Mouse (Mus musculus): ENCODE measurements around the gene Plvap. TPM values are rescaled to one million over a fixed set of nuclear protein-coding genes. Genes with fewer than 3 reads are reported as not detected.
"Not testable (repeated sequence)": the region's sequence is repeated elsewhere in the genome, so short reads cannot be mapped to it uniquely, and the experiment has no call there.

Plvap gene
- polyA plus RNA-seq, 1 experiment from 2014 or later = 56.9 TPM

DNA sequence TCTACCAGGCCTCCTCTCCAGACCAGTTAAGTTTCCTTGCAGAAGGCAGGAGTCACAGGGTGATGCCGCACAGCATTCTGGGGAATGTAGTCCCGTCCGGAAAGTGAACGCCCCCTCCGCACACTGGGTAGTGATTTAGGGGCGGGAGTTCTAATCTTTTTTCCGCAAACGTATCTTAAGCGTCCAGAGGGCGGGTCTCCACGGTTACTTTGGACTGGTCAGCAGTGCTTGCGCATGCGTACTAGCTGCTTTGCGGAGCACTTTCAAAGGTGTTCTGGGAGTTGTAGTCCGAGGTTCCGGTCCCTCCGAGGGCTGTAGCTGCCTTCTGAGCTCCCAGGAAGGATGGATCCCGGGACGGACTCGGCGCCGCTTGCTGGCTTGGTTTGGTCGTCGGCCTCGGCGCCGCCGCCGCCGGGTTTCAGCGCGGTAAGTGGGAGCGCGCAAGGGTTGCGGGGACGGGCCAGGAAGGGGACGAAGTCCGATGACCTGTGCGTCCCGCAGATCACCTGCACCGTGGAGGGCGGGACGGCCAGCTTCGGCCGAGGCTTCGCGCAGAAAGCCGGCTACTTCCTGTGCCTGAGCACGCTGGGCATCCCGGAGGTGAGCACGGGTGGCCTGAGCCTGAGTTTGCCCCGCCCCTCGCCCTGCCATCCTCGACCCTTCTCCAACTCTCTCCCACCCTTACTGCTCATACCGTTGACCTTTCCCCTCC is 31.2 kb upstream of the Plvap start, which contains the start of gene Mvb12a:
TSS of gene Mvb12a (plus strand) at position 291 of the 712 bp plus-strand sequence.
- WGBS = under 1% methylated on average over 55 of the region's 55 CpGs
- Histone ChIP-seq H3K4me2 (peak within 1 kb of the TSS; percentile 89), H3K4me1 (peaks cover 14% of the 10 kb centered on the region), H3K9ac (peak within 1 kb of the TSS; percentile 82), H3K4me3 (peak within 1 kb of the TSS; percentile 87), H3K27me3 (no peaks in the 10 kb centered on the region), H3K27ac (peak within 1 kb of the TSS; percentile 72), H3K36me3 (peaks cover 26% of the 10 kb centered on the region), H3K9me3 (no peaks in the 10 kb centered on the region)
- peak; percentile 95 for ATAC-seq (ENCODE audit: insufficient number of reproducible peaks, low FRiP score, low TSS enrichment, low read depth)

DNA sequence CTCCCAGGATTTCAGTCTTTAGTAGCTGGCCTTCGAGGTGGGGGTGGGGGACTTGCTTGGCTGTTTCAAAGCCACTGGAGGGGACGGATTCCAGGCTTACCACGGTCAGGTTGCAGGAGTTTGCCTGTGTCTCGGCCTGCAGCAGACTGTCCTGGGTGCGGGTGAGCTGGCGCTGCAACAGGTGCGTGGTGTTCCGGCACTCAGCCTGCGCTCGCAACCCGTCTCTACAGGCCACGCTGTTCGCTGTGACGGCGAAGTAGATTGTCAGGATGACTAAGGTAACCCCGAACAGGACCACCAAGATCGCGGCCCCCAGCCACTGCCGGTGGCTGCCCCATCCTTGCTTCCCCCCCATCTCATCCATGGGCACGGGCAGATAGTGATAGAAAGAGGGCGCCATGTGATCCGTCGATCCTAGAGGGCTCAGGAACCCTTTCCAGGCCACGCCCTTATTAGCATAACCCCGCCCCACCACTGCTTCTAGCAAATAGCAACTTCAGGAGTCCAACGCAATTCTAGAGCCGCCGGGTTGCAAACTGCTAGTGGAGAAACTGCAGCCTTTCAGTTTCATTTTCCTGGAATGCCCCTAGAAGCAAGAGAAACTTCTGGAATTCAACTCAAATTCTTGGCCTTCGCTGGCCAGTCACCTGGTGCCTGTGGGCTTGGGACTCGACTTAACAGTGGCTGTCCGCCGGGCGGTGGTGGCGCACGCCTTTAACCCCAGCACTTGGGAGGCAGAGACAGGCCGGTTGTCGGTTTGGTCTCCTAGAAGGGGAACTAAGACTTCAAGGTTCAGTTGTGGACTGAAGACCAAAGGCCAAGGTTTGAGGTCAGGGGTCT is 25.7 kb upstream of the Plvap start, which contains the start of gene Bst2:
TSS of gene Bst2 (minus strand) at position 429 of the 840 bp plus-strand sequence.
- Histone ChIP-seq H3K4me1 (peaks cover 13% of the 10 kb centered on the region), H3K4me2 (peak within 1 kb of the TSS; percentile 72), H3K9me3 (no peaks in the 10 kb centered on the region), H3K9ac (peak within 1 kb of the TSS; percentile 35; the same call in 1 of the 2 replicates), H3K36me3 (no peaks in the 10 kb centered on the region), H3K27ac (peak within 1 kb of the TSS; percentile 78), H3K4me3 (peak within 1 kb of the TSS; percentile 47), H3K27me3 (no peaks in the 10 kb centered on the region)
- 1% methylated on average over 37 of the region's 37 CpGs for WGBS
- ATAC-seq (ENCODE audit: insufficient number of reproducible peaks, low FRiP score, low TSS enrichment, low read depth) = peak; percentile 65; the same call in 1 of the 2 replicates

DNA sequence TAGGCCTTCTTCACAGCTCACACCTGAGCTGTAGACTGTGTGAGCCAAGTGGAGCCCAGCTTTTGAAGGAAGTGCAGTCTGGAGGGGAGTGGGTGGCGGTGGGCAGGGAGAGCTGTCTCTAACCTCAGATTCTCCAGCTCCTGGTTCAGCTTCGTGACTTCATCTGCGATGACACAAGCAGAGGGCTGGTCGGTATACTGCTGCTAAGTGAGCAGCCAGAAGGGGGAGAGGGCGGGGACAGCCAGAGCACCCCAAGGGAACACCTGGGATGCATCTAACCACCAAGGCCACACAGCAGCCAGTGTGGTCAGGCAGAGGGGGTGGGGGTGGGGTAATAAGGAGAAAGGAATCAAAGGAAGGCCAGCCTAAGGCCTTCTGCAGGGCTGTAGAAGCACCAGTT is 24.1 kb upstream of the Plvap start:
- no peak overlapping the region for H3K4me3 ChIP-seq
- H3K4me2 ChIP-seq = no peak overlapping the region
- WGBS = 56% methylated on average over 5 of the region's 5 CpGs
- peaks cover 13% of the 10 kb centered on the region for H3K4me1 ChIP-seq
- H3K9ac ChIP-seq = no peak overlapping the region
- H3K9me3 ChIP-seq = no peaks in the 10 kb centered on the region
- H3K36me3 ChIP-seq = no peaks in the 10 kb centered on the region
- H3K27ac ChIP-seq = no peak overlapping the region
- ATAC-seq (ENCODE audit: insufficient number of reproducible peaks, low FRiP score, low TSS enrichment, low read depth) = no peak
- H3K27me3 ChIP-seq = no peaks in the 10 kb centered on the region

DNA sequence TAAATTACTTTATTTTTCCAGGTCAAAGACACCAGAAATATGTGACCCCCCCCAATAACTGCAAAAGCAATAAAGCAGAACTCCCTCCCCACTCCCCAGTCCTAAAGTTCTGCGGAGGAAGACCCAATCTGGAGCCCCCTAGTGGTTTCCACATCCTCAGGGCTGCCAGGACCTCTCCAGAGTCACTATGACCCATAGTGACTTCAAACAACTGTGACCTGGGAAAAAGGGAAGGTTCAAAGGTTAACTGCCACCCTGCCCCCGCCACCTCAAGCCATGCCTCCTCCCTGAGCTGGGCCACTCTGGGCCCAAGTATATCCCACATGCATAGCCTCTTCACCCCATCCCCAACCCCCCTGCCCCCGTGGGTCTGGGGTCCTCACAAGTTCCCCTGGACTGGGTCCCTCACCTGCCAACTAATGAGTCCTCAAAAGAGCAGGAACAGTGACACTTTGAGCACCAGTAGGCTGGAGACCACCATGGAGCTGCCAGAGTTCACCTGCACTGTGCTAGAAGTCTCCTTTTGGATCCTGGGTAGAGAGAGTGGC is 22.8 kb upstream of the Plvap start:
- no peaks in the 10 kb centered on the region for H3K36me3 ChIP-seq
- no peak for ATAC-seq (ENCODE audit: insufficient number of reproducible peaks, low FRiP score, low TSS enrichment, low read depth)
- no peak overlapping the region for H3K4me3 ChIP-seq
- H3K9me3 ChIP-seq = no peaks in the 10 kb centered on the region
- H3K27me3 ChIP-seq = no peaks in the 10 kb centered on the region
- peaks cover 13% of the 10 kb centered on the region for H3K4me1 ChIP-seq
- no peak overlapping the region for H3K9ac ChIP-seq
- no peak overlapping the region for H3K4me2 ChIP-seq
- WGBS = 40% methylated on average over 3 of the region's 3 CpGs
- no peak overlapping the region for H3K27ac ChIP-seq

DNA sequence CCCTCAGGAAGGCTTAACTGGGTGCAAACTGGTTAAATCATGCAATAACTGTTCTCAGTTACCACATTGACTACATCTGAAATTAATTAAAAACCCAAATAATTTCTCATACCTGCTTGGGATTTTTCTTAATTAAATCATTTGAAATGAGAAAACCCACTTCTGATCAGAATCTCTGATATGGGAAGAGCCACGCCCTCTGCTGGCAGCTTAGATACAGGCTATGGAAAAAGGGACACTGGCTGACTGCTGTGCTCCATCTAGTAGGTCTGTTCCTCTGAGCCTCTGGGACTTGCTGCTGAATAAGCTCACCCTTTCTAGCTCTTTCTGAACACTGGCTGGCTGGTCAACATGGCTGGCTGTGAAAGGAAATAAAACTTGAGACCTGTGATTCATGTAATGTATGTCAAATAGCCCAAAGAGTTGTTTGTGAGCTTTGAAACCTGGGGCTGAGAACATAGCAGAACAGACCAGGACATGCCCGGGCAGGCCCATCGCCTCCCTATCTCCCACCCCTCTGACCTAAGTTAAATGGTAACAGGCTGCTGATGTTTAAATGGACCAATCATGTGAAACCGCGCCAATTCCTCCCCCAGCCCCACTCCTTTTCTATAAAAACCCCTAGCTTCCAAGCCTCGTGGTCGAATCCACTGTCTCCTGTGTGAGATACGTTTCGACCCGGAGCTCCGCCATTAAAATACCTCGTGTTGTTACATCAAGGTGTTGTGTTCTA is 19.3 kb upstream of the Plvap start:
- WGBS = 72% methylated on average over 7 of the region's 12 CpGs
- not testable (repeated sequence) for H3K4me3 ChIP-seq; H3K36me3 ChIP-seq; H3K27ac ChIP-seq; ATAC-seq (ENCODE audit: insufficient number of reproducible peaks, low FRiP score, low TSS enrichment, low read depth); H3K4me2 ChIP-seq; H3K9me3 ChIP-seq; H3K9ac ChIP-seq
- H3K27me3 ChIP-seq = peaks cover 12% of the 10 kb centered on the region
- peaks cover 13% of the 10 kb centered on the region for H3K4me1 ChIP-seq

DNA sequence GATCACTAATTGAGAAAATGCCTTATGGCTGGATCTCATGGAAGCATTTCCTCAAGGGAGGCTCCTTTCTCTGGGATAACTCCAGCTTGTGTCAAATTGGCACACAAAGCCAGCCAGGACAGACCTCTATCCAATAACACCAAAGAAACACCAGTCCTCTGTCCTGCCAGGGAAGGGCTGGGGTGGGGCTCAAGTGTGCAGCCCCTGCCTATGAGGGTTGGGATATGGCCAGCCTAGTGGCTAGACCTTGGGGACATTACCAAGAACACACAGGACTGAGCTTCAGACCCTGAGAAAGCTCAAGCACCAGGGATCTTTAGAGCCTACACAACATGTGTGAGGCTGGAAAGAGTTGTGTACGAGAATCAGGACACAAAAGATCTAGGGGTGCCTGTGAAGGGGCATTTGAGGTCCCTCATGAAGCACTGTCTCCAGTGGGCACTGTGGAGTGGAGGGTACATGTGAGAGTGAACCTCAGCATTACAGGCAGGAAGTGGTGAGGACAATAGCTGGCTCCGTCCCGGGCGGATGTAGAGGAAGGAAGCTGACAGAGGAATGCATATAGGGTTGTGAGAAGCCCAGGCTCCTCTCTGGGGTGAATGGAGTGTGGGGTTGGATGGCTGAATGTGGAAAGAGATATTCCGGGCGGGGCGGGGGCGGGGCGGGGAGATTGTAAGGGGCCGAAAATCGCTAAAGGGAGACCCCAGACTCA is 17.0 kb upstream of the Plvap start:
- Histone ChIP-seq H3K36me3 (no peaks in the 10 kb centered on the region), H3K9me3 (no peaks in the 10 kb centered on the region), H3K27me3 (peaks cover 33% of the 10 kb centered on the region), H3K4me2 (no peak overlapping the region), H3K4me3 (no peak overlapping the region), H3K27ac (peak overlapping the region; percentile 59), H3K4me1 (peaks cover 22% of the 10 kb centered on the region), H3K9ac (no peak overlapping the region)
- 78% methylated on average over 11 of the region's 11 CpGs for WGBS
- ATAC-seq (ENCODE audit: insufficient number of reproducible peaks, low FRiP score, low TSS enrichment, low read depth) = no peak

DNA sequence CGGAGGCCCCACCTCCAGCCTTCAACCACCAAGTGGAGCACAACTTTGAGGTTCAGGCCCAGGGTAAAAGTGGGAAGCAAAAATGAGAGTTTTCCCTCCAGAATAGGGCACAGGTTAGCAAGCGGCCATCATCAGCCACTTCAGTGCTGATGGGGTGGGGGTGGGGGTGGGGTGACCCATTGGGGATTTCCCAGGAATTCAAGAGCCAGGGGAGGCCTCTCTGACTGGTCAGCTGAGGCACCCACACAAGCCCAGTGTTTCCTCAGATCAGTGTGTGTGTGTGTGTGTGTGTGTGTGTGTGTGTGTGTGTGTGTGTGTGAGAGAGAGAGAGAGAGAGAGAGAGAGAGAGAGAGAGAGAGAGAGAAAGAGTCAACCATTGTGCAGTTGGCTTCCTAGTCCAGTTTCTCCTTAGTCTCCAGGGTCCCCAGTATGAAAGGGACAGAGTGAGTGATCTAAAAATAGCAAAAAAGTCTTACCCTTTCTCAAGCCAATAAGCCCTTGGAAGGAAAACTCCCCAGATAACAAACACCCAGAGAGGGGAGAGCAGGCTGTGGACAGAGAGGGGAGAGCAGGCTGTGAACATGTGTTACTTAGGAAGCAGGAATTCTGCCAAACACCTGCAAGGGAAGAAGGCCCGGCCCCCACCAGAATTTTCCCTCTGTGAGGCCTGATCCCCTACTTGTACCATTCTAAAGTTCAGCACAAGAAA is 15.8 kb upstream of the Plvap start:
- peak overlapping the region; percentile 47 for H3K27ac ChIP-seq
- no peak overlapping the region for H3K4me3 ChIP-seq
- WGBS = 45% methylated on average over 3 of the region's 3 CpGs
- no peak overlapping the region for H3K4me2 ChIP-seq
- ATAC-seq (ENCODE audit: insufficient number of reproducible peaks, low FRiP score, low TSS enrichment, low read depth) = no peak
- H3K27me3 ChIP-seq = peaks cover 39% of the 10 kb centered on the region
- no peaks in the 10 kb centered on the region for H3K9me3 ChIP-seq
- peaks cover 22% of the 10 kb centered on the region for H3K4me1 ChIP-seq
- no peak overlapping the region; the same call in 1 of the 2 replicates for H3K9ac ChIP-seq
- H3K36me3 ChIP-seq = no peaks in the 10 kb centered on the region

DNA sequence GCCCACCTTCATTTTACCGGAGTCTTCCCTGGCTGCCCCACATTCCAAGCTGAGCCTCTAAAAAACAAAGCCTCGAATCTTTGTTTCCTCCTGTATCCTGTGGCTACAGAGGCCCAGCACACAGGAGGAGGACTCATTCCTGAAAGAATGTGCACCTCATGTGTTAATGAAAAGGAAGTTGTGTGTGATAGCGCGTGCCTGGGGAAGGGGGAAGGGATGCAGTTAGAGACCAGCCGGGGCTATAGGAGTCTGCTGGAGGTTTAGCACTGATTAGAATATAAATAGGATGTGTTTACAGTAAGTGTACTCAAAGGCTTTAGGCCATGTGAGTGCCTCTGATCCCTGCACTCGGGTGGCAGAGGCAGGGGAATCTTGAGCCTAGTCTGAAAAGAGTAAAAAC is 14.7 kb upstream of the Plvap start:
- Histone ChIP-seq H3K27ac (no peak overlapping the region), H3K4me3 (no peak overlapping the region), H3K9me3 (no peaks in the 10 kb centered on the region), H3K4me2 (no peak overlapping the region), H3K27me3 (peaks cover 39% of the 10 kb centered on the region), H3K36me3 (no peaks in the 10 kb centered on the region), H3K4me1 (peaks cover 28% of the 10 kb centered on the region), H3K9ac (no peak overlapping the region)
- 17% methylated on average over 6 of the region's 6 CpGs for WGBS
- no peak for ATAC-seq (ENCODE audit: insufficient number of reproducible peaks, low FRiP score, low TSS enrichment, low read depth)

DNA sequence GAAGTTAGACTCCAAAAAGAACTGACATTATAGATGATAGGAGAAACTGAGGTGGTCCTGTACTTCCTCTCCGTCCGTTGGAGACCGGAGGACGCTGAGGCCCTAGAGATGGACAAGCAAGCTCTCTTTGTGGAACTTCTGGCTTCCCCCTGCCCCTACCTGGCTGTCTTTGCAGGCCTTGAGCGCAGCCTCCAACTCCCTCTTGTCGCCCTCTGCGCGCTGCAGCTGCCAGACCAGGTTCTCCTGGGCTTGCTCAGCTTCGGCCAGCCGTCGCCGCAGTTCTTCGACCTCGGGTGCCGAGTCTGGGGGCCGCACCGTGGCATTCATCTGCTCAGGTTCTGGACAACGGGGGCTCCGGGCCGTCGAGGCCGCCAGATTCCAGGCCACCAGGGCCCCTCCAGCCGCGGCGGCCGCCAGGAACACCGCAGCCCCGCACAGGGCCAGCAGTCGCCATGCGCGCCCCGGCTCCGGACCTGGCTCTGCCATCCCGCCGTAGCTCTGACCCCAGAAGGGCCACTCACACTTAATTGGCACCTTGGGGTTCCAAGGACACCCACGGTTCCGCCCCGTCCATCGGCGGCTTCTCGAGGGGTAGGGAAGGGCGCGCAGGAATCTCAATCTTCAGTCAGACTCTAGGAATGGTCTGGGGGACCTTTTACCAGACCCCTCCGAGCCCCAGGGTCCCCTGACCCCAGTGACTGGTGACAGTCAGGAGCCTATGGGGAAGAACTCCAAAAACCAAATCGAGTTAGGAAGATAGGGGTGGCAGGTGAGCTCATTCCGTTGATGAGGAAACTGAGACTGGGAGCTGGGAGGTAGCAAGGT is 13.9 kb upstream of the Plvap start, which contains the start of gene Ccdc194:
TSS of gene Ccdc194 (minus strand) at position 486 of the 825 bp plus-strand sequence.
- Histone ChIP-seq H3K36me3 (no peaks in the 10 kb centered on the region), H3K4me2 (0 out of 2 replicates have a peak within 1 kb of the TSS, but pooled peaks have one; percentile 17), H3K9ac (no peak within 1 kb of the TSS), H3K27ac (no peak within 1 kb of the TSS), H3K4me1 (peaks cover 29% of the 10 kb centered on the region), H3K4me3 (no peak within 1 kb of the TSS), H3K27me3 (peaks cover 43% of the 10 kb centered on the region), H3K9me3 (no peaks in the 10 kb centered on the region)
- ATAC-seq (ENCODE audit: insufficient number of reproducible peaks, low FRiP score, low TSS enrichment, low read depth) = no peak
- WGBS = 13% methylated on average over 46 of the region's 46 CpGs

DNA sequence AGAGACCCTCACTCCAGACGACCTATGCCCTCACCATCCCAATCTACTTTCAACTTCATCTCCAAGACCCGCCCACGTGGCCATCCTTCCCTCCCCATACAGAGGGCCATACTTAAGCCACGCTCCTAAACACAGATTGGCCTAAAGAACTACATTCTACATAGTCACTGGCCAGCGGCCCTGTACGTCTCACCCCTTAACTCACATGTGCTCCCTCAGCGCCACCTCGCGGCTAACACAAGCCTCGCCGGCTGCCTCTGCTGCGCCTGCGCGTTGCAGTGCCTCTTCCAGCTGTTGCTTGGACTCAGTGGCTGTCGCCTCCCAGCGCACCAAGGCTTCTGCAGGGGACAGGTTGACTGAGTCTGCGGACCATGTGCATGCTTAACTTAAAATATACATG is 10.1 kb upstream of the Plvap start:
- ATAC-seq (ENCODE audit: insufficient number of reproducible peaks, low FRiP score, low TSS enrichment, low read depth) = peak; percentile 78

More for the DNA sequence above, 10.1 kb upstream of the Plvap start:
- H3K27ac ChIP-seq = no peak overlapping the region
- peak overlapping the region; percentile 4; the same call in 1 of the 2 replicates for H3K4me3 ChIP-seq
- H3K4me1 ChIP-seq = peaks cover 20% of the 10 kb centered on the region
- 2% methylated on average over 17 of the region's 17 CpGs for WGBS
- peaks cover 38% of the 10 kb centered on the region for H3K27me3 ChIP-seq
- H3K4me2 ChIP-seq = peak overlapping the region; percentile 34
- no peaks in the 10 kb centered on the region for H3K36me3 ChIP-seq
- H3K9ac ChIP-seq = no peak overlapping the region
- no peaks in the 10 kb centered on the region for H3K9me3 ChIP-seq
